Mouse (Mus musculus): ENCODE data around the gene Manba. TPM values are rescaled to one million over a fixed set of nuclear protein-coding genes. Genes with fewer than 3 reads are reported as not detected.
"Not testable (repeated sequence)": the region's sequence is repeated elsewhere in the genome, so short reads cannot be mapped to it uniquely, and the experiment has no call there.

Gene Manba
- polyA plus RNA-seq, 1 experiment from 2014 or later, result 35.2 TPM

- 54% methylated on average over 5 of the region's 5 CpGs for WGBS
- Histone ChIP-seq H3K27ac (peak overlapping the region; percentile 79), H3K27me3 (no peaks in the 10 kb centered on the region)
These were observed 940 bp downstream of the Manba start for GRCm38 (mm10) chr3:135486351-135486750.

GRCm38 (mm10) chr3:135487803-135488202 is 2.4 kb downstream of the Manba start:
- Histone ChIP-seq H3K4me3 (no peak overlapping the region), H3K9me3 (replicated peaks) (no peaks in the 10 kb centered on the region), H3K27me3 (no peaks in the 10 kb centered on the region), H3K4me1 (replicated peaks) (0 out of 2 replicates have a peak, but pooled peaks cover 8% of the 10 kb centered on the region), H3K27ac (no peak overlapping the region), H3K36me3 (peaks cover 6% of the 10 kb centered on the region; the same call in 1 of the 2 replicates), H3K4me2 (no peak overlapping the region), H3K9ac (no peak overlapping the region)
- 66% methylated on average over 4 of the region's 4 CpGs for WGBS
- ATAC-seq (replicated peaks; ENCODE audit: insufficient number of reproducible peaks, insufficient read depth, low FRiP score, low read depth), result no peak

More at GRCm38 (mm10) chr3:135486351-135486750, 940 bp downstream of the Manba start:
- peak overlapping the region; percentile 72 for H3K9ac ChIP-seq
- 0 out of 2 replicates have a peak, but pooled peaks cover 8% of the 10 kb centered on the region for H3K4me1 ChIP-seq (replicated peaks)
- peaks cover 6% of the 10 kb centered on the region; the same call in 1 of the 2 replicates for H3K36me3 ChIP-seq
- peak overlapping the region; percentile 71 for H3K4me3 ChIP-seq
- ATAC-seq (replicated peaks; ENCODE audit: insufficient number of reproducible peaks, insufficient read depth, low FRiP score, low read depth), result no peak
- H3K4me2 ChIP-seq, result peak overlapping the region; percentile 78
- H3K9me3 ChIP-seq (replicated peaks), result no peaks in the 10 kb centered on the region

GRCm38 (mm10) chr3:135489865-135490520 is 4.6 kb downstream of the Manba start:
- Histone ChIP-seq H3K27me3 (no peaks in the 10 kb centered on the region), H3K9me3 (replicated peaks) (no peaks in the 10 kb centered on the region), H3K4me1 (replicated peaks) (0 out of 2 replicates have a peak, but pooled peaks cover 6% of the 10 kb centered on the region), H3K36me3 (peaks cover 6% of the 10 kb centered on the region; the same call in 1 of the 2 replicates), H3K9ac (no peak overlapping the region), H3K4me3 (no peak overlapping the region), H3K27ac (no peak overlapping the region), H3K4me2 (no peak overlapping the region)
- ATAC-seq (replicated peaks; ENCODE audit: insufficient number of reproducible peaks, insufficient read depth, low FRiP score, low read depth), result no peak
- WGBS, result 81% methylated on average over 5 of the region's 5 CpGs

GRCm38 (mm10) chr3:135491102-135491501 is 5.7 kb downstream of the Manba start:
- no peak overlapping the region for H3K9ac ChIP-seq
- 0 out of 2 replicates have a peak, but pooled peaks cover 4% of the 10 kb centered on the region for H3K4me1 ChIP-seq (replicated peaks)
- 87% methylated on average over 6 of the region's 6 CpGs for WGBS
- no peaks in the 10 kb centered on the region for H3K27me3 ChIP-seq
- no peak overlapping the region for H3K4me3 ChIP-seq
- H3K4me2 ChIP-seq, result no peak overlapping the region
- H3K9me3 ChIP-seq (replicated peaks), result no peaks in the 10 kb centered on the region
- no peak overlapping the region for H3K27ac ChIP-seq
- no peak for ATAC-seq (replicated peaks; ENCODE audit: insufficient number of reproducible peaks, insufficient read depth, low FRiP score, low read depth)
- H3K36me3 ChIP-seq, result peaks cover 6% of the 10 kb centered on the region; the same call in 1 of the 2 replicates

GRCm38 (mm10) chr3:135493320-135493719 is 7.9 kb downstream of the Manba start:
- H3K4me2 ChIP-seq; H3K9me3 ChIP-seq (replicated peaks); ATAC-seq (replicated peaks; ENCODE audit: insufficient number of reproducible peaks, insufficient read depth, low FRiP score, low read depth); H3K27ac ChIP-seq; H3K27me3 ChIP-seq; H3K9ac ChIP-seq; H3K4me1 ChIP-seq (replicated peaks); H3K36me3 ChIP-seq; H3K4me3 ChIP-seq: not testable (repeated sequence)
- WGBS, result 77% methylated on average over 7 of the region's 7 CpGs

GRCm38 (mm10) chr3:135497956-135498355 is 12.5 kb downstream of the Manba start:
- ATAC-seq (replicated peaks; ENCODE audit: insufficient number of reproducible peaks, insufficient read depth, low FRiP score, low read depth); H3K36me3 ChIP-seq; H3K4me3 ChIP-seq; H3K27ac ChIP-seq; H3K9ac ChIP-seq; H3K9me3 ChIP-seq (replicated peaks); H3K4me1 ChIP-seq (replicated peaks); H3K27me3 ChIP-seq; H3K4me2 ChIP-seq: not testable (repeated sequence)
- WGBS, result 86% methylated on average over 4 of the region's 4 CpGs

GRCm38 (mm10) chr3:135498891-135499290 is 13.5 kb downstream of the Manba start:
- Histone ChIP-seq H3K27me3 (no peaks in the 10 kb centered on the region), H3K4me3 (no peak overlapping the region), H3K27ac (no peak overlapping the region), H3K9ac (no peak overlapping the region), H3K9me3 (replicated peaks) (no peaks in the 10 kb centered on the region), H3K4me2 (no peak overlapping the region), H3K4me1 (replicated peaks) (peaks cover 13% of the 10 kb centered on the region), H3K36me3 (no peaks in the 10 kb centered on the region)
- WGBS, result 33% methylated on average over 5 of the region's 5 CpGs
- ATAC-seq (replicated peaks; ENCODE audit: insufficient number of reproducible peaks, insufficient read depth, low FRiP score, low read depth), result no peak

GRCm38 (mm10) chr3:135503160-135503559 is 17.7 kb downstream of the Manba start:
- ATAC-seq (replicated peaks; ENCODE audit: insufficient number of reproducible peaks, insufficient read depth, low FRiP score, low read depth), result no peak
- 49% methylated on average over 5 of the region's 5 CpGs for WGBS
- no peaks in the 10 kb centered on the region for H3K27me3 ChIP-seq
- peak overlapping the region; percentile 38 for H3K4me2 ChIP-seq
- H3K4me3 ChIP-seq, result no peak overlapping the region
- no peaks in the 10 kb centered on the region for H3K36me3 ChIP-seq
- H3K9me3 ChIP-seq (replicated peaks), result no peaks in the 10 kb centered on the region
- H3K27ac ChIP-seq, result peak overlapping the region; percentile 71
- peaks cover 13% of the 10 kb centered on the region for H3K4me1 ChIP-seq (replicated peaks)
- no peak overlapping the region for H3K9ac ChIP-seq

- Histone ChIP-seq H3K4me3 (no peak overlapping the region), H3K4me1 (replicated peaks) (peaks cover 13% of the 10 kb centered on the region), H3K9ac (no peak overlapping the region), H3K9me3 (replicated peaks) (no peaks in the 10 kb centered on the region), H3K27ac (no peak overlapping the region), H3K27me3 (no peaks in the 10 kb centered on the region), H3K36me3 (0 out of 2 replicates have a peak, but pooled peaks cover 2% of the 10 kb centered on the region), H3K4me2 (no peak overlapping the region)
- ATAC-seq (replicated peaks; ENCODE audit: insufficient number of reproducible peaks, insufficient read depth, low FRiP score, low read depth), result no peak
- WGBS, result 67% methylated on average over 10 of the region's 10 CpGs
These were observed 20.0 kb downstream of the Manba start for GRCm38 (mm10) chr3:135505369-135505909.

- no peak overlapping the region for H3K9ac ChIP-seq
- H3K4me3 ChIP-seq, result no peak overlapping the region
- H3K9me3 ChIP-seq (replicated peaks), result no peaks in the 10 kb centered on the region
- 0 out of 2 replicates have a peak, but pooled peaks cover 2% of the 10 kb centered on the region for H3K36me3 ChIP-seq
- peaks cover 13% of the 10 kb centered on the region for H3K4me1 ChIP-seq (replicated peaks)
- no peaks in the 10 kb centered on the region for H3K27me3 ChIP-seq
- H3K4me2 ChIP-seq, result no peak overlapping the region
- no peak for ATAC-seq (replicated peaks; ENCODE audit: insufficient number of reproducible peaks, insufficient read depth, low FRiP score, low read depth)
- H3K27ac ChIP-seq, result no peak overlapping the region
- WGBS, result 79% methylated on average over 13 of the region's 13 CpGs
These were observed 20.6 kb downstream of the Manba start for GRCm38 (mm10) chr3:135505916-135506482.

GRCm38 (mm10) chr3:135507506-135507905 is 22.1 kb downstream of the Manba start:
- Histone ChIP-seq H3K36me3 (0 out of 2 replicates have a peak, but pooled peaks cover 2% of the 10 kb centered on the region), H3K27me3 (no peaks in the 10 kb centered on the region), H3K4me3 (no peak overlapping the region), H3K9me3 (replicated peaks) (no peaks in the 10 kb centered on the region), H3K27ac (no peak overlapping the region), H3K9ac (no peak overlapping the region), H3K4me1 (replicated peaks) (peaks cover 15% of the 10 kb centered on the region), H3K4me2 (no peak overlapping the region)
- 87% methylated on average over 7 of the region's 7 CpGs for WGBS
- no peak for ATAC-seq (replicated peaks; ENCODE audit: insufficient number of reproducible peaks, insufficient read depth, low FRiP score, low read depth)

All from heart, embryonic 15.5 days (tissue).